Mouse (Mus musculus): ENCODE results near the gene Dop1b.

GRCm38 (mm10) chr16:93780660-93781479 is 69.2 kb downstream of the Dop1b start:
- TF ChIP-seq CTCF (IDR thresholded peaks at IDR 0.05; ENCODE audit: low read depth, low read length) (no peak), POLR2A (IDR thresholded peaks at IDR 0.05; ENCODE audit: borderline replicate concordance, low read depth, low read length) (no peak)
